Mouse (Mus musculus) neural tube, embryonic 12.5 days (tissue): ENCODE data around the gene Tbxa2r. TPM values are rescaled to one million over a fixed set of nuclear protein-coding genes. Genes with fewer than 3 reads are reported as not detected.

Experiments
- ATAC-seq: fragments of 200-750 bp; cut with Nextera tagmentation; 2 replicates; pipeline ENCODE4 v1.8.0; 2017; ENCODE audit warnings: low read depth, mild to moderate bottlenecking, moderate TSS enrichment, moderate library complexity; ENCODE audit not compliant: low FRiP score
- H3K27ac ChIP-seq: fragments of 300-500 bp; sonication (generic); 2 replicates; pipeline ENCODE4 v1.5.1; 2016
- H3K27me3 ChIP-seq: fragments of 300-500 bp; sonication (generic); replicated peaks from 2 replicates; pipeline ENCODE4 v1.6.1; 2016; ENCODE audit warnings: mild to moderate bottlenecking
- H3K36me3 ChIP-seq: fragments of 300-500 bp; sonication (generic); 2 replicates; pipeline ENCODE4 v1.6.1; 2016; ENCODE audit warnings: mild to moderate bottlenecking
- H3K4me1 ChIP-seq: fragments of 300-500 bp; sonication (generic); 2 replicates; pipeline ENCODE4 v1.6.1; 2016
- H3K4me2 ChIP-seq: fragments of 300-500 bp; sonication (generic); replicated peaks from 2 replicates; pipeline ENCODE4 v1.6.1; 2016; ENCODE audit warnings: mild to moderate bottlenecking
- H3K4me3 ChIP-seq: fragments of 300-500 bp; sonication (generic); 2 replicates; pipeline ENCODE4 v1.5.1; 2016
- H3K9ac ChIP-seq: fragments of 300-500 bp; sonication (generic); 2 replicates; pipeline ENCODE4 v1.6.1; 2016; ENCODE audit warnings: mild to moderate bottlenecking
- H3K9me3 ChIP-seq: fragments of 300-500 bp; sonication (generic); 2 replicates; pipeline ENCODE4 v1.6.1; 2016; ENCODE audit warnings: mild to moderate bottlenecking
- WGBS: fragments of 180-500 bp; shearing (Covaris S2); methylation state at CpG from one replicate; pipeline ENCODE4 v1.1.7; 2016; 5-methylcytosine and 5-hydroxymethylcytosine counted together
- polyA plus RNA-seq: library from polyadenylated mRNA; unstranded; fragments of >200 nt; fragmentation: Nextera tagmentation; extraction: Ambion mirVana; gene quantifications from 2 replicates; pipeline ENCODE4 v1.2.1, GENCODE M21; 2016

The Tbxa2r gene
- polyA plus RNA-seq, 1 experiment from 2014 or later, result 3.8 TPM

- ATAC-seq, result no peak
- Histone ChIP-seq H3K4me3 (no peak overlapping the region), H3K27me3 (0 out of 2 replicates have a peak, but pooled peaks cover 2% of the 10 kb centered on the region), H3K36me3 (no peaks in the 10 kb centered on the region), H3K4me2 (no peak overlapping the region), H3K9ac (no peak overlapping the region), H3K9me3 (no peaks in the 10 kb centered on the region), H3K4me1 (peaks cover 20% of the 10 kb centered on the region), H3K27ac (no peak overlapping the region)
- 78% methylated on average over 9 of the region's 9 CpGs for WGBS
Measured at GRCm38 (mm10) chr10:81354738-81355477, 26.4 kb downstream of the Tbxa2r start.

DNA sequence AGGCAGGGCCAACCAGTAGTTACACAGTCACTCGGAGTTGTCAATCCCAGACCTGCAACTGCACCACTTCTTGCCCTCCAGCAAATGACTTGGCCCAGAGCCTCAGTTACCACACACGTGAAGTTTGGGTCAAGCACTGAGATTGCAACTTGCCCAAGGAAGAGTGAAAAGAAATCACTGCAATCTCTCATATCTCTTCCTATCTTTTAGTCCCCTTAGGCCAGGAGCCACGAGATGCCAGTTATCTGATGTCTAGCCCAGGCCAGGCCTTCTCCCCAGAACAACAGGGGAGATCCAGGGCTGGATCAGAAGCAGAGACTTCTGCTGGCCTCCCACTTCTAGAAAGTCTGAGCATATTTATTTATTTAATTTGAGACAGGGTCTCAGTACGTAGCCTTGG is 27.0 kb downstream of the Tbxa2r start:
- no peak overlapping the region for H3K27ac ChIP-seq
- H3K9me3 ChIP-seq, result no peaks in the 10 kb centered on the region
- no peak overlapping the region for H3K9ac ChIP-seq
- no peak overlapping the region for H3K4me3 ChIP-seq
- no peaks in the 10 kb centered on the region for H3K36me3 ChIP-seq
- H3K4me2 ChIP-seq, result no peak overlapping the region
- H3K4me1 ChIP-seq, result peaks cover 22% of the 10 kb centered on the region
- 78% methylated on average over 4 of the region's 4 CpGs for WGBS
- H3K27me3 ChIP-seq, result 0 out of 2 replicates have a peak, but pooled peaks cover 2% of the 10 kb centered on the region
- no peak for ATAC-seq

DNA sequence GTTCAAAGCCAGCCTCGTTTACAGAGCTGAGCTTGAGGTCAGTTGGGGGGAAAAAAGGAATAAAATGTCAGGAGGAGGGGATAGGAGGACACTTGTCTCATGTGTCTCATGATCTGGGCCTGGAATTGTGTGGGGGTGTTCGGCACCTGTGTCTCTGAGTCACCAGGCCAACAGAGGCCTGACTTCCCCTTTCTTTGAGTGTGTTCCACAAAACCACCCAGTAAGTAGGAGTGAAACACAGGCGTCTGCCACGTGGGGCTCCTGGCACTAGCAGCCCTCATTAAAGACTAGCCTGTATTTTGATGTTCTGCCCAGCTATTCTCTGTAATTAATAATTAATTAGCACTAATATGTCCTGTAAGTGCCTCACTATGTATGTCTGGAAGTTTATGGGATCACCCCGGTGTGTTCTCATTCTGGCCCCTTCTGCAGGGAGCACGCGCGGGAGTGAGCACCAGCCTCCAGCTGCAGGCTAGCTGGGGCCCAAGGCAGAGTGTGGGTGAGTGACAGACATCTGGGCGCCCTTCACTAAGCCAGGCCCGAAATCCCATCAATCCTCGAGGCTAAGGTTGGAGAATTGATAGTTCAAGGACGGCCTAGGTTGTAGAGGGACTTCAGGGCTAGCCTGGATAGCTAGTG is 27.9 kb downstream of the Tbxa2r start:
- 57% methylated on average over 12 of the region's 12 CpGs for WGBS
- no peaks in the 10 kb centered on the region for H3K9me3 ChIP-seq
- H3K4me1 ChIP-seq, result peaks cover 22% of the 10 kb centered on the region
- H3K4me3 ChIP-seq, result no peak overlapping the region
- H3K36me3 ChIP-seq, result no peaks in the 10 kb centered on the region
- H3K9ac ChIP-seq, result no peak overlapping the region
- no peak overlapping the region for H3K27ac ChIP-seq
- H3K27me3 ChIP-seq, result 0 out of 2 replicates have a peak, but pooled peaks cover 2% of the 10 kb centered on the region
- peak overlapping the region; percentile 99 for H3K4me2 ChIP-seq
- ATAC-seq, result no peak

DNA sequence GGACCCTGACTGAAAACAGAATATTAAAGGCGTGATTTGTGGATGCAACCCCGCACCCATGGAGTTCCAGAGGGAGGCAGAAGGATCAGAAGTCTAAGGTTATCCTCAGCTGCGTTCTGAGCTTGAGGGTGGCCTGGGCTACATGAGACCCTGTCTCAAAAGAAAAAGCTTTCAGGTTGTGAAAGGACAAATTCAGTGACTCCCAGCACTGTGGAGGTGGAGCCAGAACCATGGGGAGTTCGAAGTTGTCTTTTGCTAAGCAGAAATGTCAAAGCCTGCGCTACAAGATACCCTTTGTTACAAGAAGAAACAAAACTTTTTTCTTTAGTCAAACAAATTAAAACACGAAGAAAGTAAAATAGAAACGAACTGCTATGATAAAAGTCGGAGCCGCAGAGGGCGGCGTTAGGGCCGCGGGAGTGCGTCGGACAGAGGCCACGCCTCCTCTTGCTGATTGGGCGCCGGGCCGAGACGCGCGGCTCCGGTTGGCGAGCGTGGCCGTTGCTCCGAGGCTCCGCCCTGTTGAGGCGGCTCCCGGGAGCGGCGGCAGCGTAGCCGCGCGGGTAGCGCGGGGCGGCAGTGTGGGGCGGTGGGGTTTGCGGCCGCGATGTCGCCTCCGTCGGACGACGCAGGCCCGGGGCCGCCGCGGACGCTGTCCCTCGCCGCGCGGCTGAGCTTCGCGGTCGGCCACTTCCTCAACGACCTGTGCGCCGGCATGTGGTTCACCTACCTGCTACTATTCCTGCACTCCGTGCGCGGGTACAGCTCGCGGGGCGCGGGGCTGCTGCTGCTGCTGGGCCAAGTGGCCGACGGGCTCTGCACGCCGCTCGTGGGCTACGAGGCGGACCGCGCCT is 28.7 kb downstream of the Tbxa2r start, which contains the start of gene Mfsd12:
Gene Mfsd12, plus strand, starts transcription at position 501 of the 854 bp plus-strand sequence.
- peak within 1 kb of the TSS; percentile 83 for H3K9ac ChIP-seq
- H3K4me1 ChIP-seq, result peaks cover 22% of the 10 kb centered on the region
- WGBS, result 2% methylated on average over 78 of the region's 79 CpGs

DNA sequence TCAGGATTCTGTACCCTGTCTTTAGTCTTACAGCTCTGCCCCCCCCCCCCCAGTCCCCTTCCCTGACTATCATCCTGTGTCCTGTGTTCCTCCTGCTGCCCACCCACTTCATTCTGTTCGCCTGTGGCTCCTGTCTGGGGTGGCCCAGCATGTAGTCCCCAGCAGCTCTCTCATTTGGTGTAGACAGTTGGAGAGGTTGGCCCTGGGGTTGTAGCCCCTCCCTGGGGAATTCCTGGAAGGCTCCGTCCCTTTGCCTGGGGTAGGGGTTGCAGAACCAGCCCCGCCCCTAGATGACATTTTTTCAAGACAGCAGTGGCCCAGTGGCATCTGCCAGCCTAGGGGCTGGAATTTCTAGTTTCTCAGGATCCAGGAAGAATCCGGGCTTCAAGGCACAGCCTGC is 29.7 kb downstream of the Tbxa2r start:
- Histone ChIP-seq H3K27me3 (peaks cover 10% of the 10 kb centered on the region), H3K4me2 (peak overlapping the region; percentile 99), H3K9me3 (no peaks in the 10 kb centered on the region), H3K4me1 (peaks cover 24% of the 10 kb centered on the region), H3K27ac (no peak overlapping the region), H3K4me3 (peak overlapping the region; percentile 71), H3K36me3 (no peaks in the 10 kb centered on the region), H3K9ac (peak overlapping the region; percentile 83)
- 33% methylated on average over 4 of the region's 4 CpGs for WGBS
- ATAC-seq, result no peak

More for the DNA sequence above, 28.7 kb downstream of the Tbxa2r start, which contains the start of gene Mfsd12:
- Histone ChIP-seq H3K27ac (no peak within 1 kb of the TSS), H3K9me3 (no peaks in the 10 kb centered on the region), H3K36me3 (no peaks in the 10 kb centered on the region), H3K27me3 (0 out of 2 replicates have a peak, but pooled peaks cover 2% of the 10 kb centered on the region), H3K4me3 (peak within 1 kb of the TSS; percentile 71), H3K4me2 (peak within 1 kb of the TSS; percentile 99)
- ATAC-seq, result peak; percentile 88

DNA sequence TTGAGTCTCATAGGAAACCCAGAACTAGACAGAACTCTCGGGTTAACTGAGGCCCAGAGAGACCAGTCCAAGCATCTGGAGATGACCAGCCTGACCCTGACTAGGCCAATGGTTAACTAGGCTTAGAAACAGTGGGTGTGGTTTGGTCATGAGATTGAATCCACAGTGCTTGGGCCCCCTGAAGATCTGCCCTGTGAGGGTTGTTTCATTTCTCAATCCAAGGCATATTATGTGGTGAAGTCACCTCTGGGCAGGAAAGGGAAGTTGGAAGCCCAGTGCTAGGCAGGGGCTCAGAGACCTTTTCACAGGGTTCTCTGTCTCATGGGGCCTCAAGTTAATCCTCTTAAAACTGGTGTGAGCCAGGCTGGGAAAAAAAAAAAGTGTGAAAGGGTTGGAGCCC is 30.3 kb downstream of the Tbxa2r start:
- Histone ChIP-seq H3K36me3 (no peaks in the 10 kb centered on the region), H3K9me3 (no peaks in the 10 kb centered on the region), H3K9ac (no peak overlapping the region), H3K27ac (no peak overlapping the region), H3K27me3 (peaks cover 16% of the 10 kb centered on the region), H3K4me1 (peaks cover 30% of the 10 kb centered on the region), H3K4me3 (no peak overlapping the region), H3K4me2 (peak overlapping the region; percentile 99)
- WGBS, result 71% methylated on average over 1 of the region's 1 CpGs
- no peak for ATAC-seq

- H3K4me3 ChIP-seq, result no peak overlapping the region
- 71% methylated on average over 8 of the region's 8 CpGs for WGBS
- H3K4me2 ChIP-seq, result no peak overlapping the region
- peaks cover 28% of the 10 kb centered on the region for H3K27me3 ChIP-seq
- no peak overlapping the region for H3K27ac ChIP-seq
- no peak overlapping the region for H3K9ac ChIP-seq
- H3K9me3 ChIP-seq, result no peaks in the 10 kb centered on the region
- peaks cover 44% of the 10 kb centered on the region for H3K4me1 ChIP-seq
- no peaks in the 10 kb centered on the region for H3K36me3 ChIP-seq
- ATAC-seq, result no peak
Measured at GRCm38 (mm10) chr10:81360721-81361120, 32.2 kb downstream of the Tbxa2r start.

DNA sequence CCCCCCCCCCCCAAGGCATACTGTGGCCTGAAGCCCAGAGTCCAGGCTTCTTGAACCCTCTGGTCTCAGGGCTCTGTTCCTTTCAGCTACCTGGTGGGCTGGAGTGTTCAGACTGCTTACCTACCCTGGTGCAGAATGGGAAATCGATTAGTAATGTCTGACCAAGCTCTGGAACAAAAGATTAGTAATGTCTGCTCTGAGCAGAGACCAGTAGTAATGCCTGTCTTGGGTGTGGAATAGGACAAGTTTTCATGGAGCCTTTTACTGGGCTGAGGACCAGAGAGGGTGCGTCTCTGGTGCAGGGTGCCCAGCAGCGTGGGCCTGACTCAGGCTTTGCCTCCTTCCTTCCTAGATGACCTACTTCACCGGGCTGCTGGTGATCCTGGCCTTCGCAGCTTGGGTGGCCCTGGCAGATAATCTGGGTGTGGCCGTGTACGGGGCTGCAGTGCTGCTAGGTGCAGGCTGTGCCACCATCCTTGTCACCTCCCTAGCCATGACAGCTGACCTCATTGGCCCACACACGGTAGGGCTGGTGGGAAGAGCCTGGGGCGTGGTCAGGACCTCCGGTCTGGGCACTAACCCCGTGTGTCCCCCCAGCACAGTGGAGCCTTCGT is 33.9 kb downstream of the Tbxa2r start:
- 76% methylated on average over 12 of the region's 12 CpGs for WGBS

GRCm38 (mm10) chr10:81363436-81364346 is 35.2 kb downstream of the Tbxa2r start:
- Histone ChIP-seq H3K4me3 (peak overlapping the region; percentile 21), H3K9me3 (no peaks in the 10 kb centered on the region), H3K4me1 (peaks cover 51% of the 10 kb centered on the region), H3K27me3 (peaks cover 25% of the 10 kb centered on the region), H3K27ac (no peak overlapping the region), H3K36me3 (peaks cover 27% of the 10 kb centered on the region), H3K4me2 (peak overlapping the region; percentile 57), H3K9ac (peak overlapping the region; percentile 39)
- WGBS, result 12% methylated on average over 52 of the region's 54 CpGs
- no peak for ATAC-seq

More for the DNA sequence above, 33.9 kb downstream of the Tbxa2r start:
- Histone ChIP-seq H3K27ac (no peak overlapping the region), H3K4me3 (no peak overlapping the region), H3K4me1 (peaks cover 60% of the 10 kb centered on the region), H3K9ac (no peak overlapping the region), H3K9me3 (no peaks in the 10 kb centered on the region), H3K4me2 (no peak overlapping the region), H3K36me3 (peaks cover 15% of the 10 kb centered on the region), H3K27me3 (peaks cover 28% of the 10 kb centered on the region)
- no peak for ATAC-seq

DNA sequence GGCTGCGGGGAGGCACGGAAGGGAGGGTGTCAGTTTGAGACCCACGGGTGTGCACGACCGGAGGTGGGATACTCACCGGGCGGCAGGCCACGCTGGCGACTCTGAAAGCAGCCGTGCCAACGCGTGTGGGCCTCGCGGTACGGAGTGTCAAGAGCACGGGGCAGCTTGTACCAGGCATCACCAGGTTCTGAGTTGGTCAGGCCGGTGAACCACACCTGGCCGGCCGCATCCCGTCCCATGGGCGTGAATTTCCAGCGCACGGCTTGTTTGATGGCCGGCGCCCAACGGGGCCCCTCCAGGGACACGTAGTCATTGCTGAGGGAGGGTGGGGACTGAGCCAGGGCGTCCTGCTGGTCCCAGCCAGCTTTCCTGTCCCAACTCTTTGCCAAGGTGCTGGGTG is 36.1 kb downstream of the Tbxa2r start:
- H3K4me1 ChIP-seq, result peaks cover 46% of the 10 kb centered on the region

GRCm38 (mm10) chr10:81365073-81365472 is 36.5 kb downstream of the Tbxa2r start:
- 38% methylated on average over 4 of the region's 4 CpGs for WGBS
- H3K27ac ChIP-seq, result no peak overlapping the region
- peaks cover 42% of the 10 kb centered on the region for H3K4me1 ChIP-seq
- H3K9ac ChIP-seq, result no peak overlapping the region
- H3K4me2 ChIP-seq, result peak overlapping the region; percentile 57
- no peaks in the 10 kb centered on the region for H3K9me3 ChIP-seq
- H3K4me3 ChIP-seq, result no peak overlapping the region
- peaks cover 41% of the 10 kb centered on the region for H3K36me3 ChIP-seq
- no peak for ATAC-seq
- peaks cover 25% of the 10 kb centered on the region for H3K27me3 ChIP-seq

More for the DNA sequence above, 36.1 kb downstream of the Tbxa2r start:
- peaks cover 37% of the 10 kb centered on the region for H3K36me3 ChIP-seq
- no peak for ATAC-seq
- no peaks in the 10 kb centered on the region for H3K9me3 ChIP-seq
- peak overlapping the region; percentile 57 for H3K4me2 ChIP-seq
- no peak overlapping the region for H3K9ac ChIP-seq
- H3K27me3 ChIP-seq, result peaks cover 25% of the 10 kb centered on the region
- WGBS, result 14% methylated on average over 28 of the region's 28 CpGs
- no peak overlapping the region for H3K27ac ChIP-seq
- H3K4me3 ChIP-seq, result 0 out of 2 replicates have a peak overlapping the region, but pooled peaks have one; percentile 13
